Mouse (Mus musculus) urinary bladder, adult 18-20 months (tissue): ENCODE results near the gene Carmil1.
A peak's percentile ranks its signal among the peaks of the same experiment; 100 is the strongest.

Experiments used
- DNase-seq, 2 experiments: peaks; one replicate each; pipeline ENCODE4 v3.0.0; 2022; ENCODE audit warnings: low spot score in 2 of 2, mixed read lengths in 2 of 2

The Carmil1 gene

DNA sequence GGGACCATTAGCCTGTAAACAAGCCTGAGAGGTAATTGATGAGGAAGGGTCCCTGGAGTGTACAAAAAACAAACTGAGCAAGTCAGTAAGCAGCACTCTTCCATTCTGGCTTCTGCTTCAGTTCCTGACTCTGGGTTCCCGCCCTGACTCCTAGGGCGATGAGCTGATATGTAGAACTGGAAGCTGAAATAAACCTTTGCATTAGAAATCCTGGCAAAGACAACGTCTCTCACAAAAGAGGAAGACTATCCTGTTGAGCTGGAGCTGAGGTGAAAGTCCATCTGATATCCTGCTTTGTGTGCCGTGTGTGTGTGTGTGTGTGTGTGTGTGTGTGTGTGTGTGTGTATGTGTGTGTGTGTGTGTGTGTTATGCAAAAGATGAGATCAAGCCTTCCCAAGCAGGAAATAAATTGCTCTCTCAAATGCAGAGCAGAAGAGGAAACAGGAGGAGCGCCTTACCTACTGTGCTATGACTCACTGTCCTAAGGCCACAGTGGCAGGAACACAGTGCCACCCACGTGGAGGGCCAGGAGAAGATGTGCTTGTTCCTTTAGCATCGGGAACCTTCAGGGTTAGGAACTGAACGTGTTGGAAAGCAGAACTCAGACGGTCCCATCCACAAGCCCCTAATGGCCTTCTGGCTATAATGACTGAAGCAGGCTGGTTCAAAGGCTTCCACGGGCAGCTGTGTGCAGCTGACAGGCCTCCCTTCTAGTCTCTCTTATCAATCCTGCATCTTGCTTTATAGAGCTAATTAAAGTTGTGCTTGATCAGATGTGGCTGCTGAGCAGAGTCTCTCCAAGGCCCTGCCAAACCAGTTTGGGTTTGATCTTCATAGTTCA lies 19.6 kb downstream of the Carmil1 start:
- peak; percentile 42 to 47 for DNase-seq

DNA sequence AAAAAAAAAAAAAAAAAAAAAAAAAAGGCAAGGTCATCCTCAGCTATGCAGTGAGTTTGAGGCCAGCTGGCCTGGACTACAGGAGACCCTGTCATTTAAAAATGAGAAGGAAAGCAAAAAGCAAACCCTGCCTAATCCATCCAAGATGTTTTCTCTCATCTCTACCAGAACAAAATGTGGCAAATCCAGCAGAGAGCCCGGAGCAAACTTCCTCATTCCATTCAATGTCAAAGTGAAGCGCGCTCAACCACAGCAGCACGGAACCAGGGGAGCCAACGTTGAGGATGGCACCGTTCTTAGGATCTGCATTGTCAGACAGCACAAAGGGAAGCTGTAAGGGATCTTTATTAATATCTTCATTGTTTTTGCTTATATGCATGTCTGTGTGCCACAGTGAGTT lies 22.8 kb downstream of the Carmil1 start:
- DNase-seq: no peak

DNA sequence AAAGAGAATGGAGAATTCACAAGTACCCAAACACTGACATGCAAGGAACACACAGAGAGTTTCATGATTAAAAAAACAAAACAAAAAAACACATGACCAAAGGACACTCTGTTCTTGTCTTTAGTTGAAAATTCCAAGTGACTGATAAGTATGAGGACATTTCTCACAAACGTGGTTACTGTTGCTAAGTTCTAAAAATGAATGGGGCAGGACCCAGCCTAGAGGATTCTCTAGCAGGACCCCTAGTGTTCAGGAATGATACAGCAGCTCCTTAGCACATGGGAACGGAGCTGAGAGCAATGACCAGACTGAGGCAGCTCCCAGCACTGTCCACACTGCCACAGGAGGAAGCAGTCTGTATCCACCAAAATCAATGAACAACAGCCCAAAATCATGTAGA lies 26.6 kb downstream of the Carmil1 start:
- peak in 1 of 2 experiments; percentile 18 for DNase-seq

DNA sequence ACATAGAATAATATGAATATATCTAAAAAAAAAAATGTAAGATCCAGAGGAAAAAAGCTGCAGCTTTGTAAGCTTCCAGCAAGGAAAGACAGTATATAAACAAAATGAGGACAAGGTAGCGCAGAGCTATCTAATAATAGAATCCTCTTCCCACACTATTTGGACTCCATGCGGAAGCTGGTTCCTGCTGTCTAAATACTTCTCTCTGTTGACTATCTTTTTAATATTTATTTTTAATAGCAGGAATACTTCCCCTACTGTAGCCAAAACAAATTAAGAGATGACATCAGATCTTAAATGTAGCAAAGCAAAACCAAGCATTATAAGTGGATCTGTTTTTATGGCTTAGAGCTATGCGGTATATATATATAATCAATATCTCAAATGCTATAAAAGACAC lies 27.0 kb downstream of the Carmil1 start:
- no peak for DNase-seq

DNA sequence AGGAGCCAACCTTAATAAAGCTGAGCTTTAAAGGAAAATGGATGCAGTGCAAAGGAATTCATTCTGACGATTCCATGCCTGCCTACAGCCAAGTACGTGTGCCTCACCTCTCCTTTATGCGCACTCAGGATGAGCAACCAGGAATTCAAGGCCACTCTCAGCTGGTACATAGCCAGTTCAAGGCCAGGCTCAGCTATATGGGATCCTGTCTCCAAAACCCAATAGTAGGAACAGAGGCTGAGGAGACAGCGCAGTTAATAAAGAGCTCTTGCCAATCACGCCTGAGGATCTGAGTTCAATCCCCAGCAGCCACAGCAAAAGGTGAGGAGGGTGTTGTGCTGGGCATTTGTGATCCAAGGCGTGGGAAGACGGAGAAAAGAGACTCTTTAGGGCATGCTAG lies 29.4 kb downstream of the Carmil1 start:
- no peak for DNase-seq

DNA sequence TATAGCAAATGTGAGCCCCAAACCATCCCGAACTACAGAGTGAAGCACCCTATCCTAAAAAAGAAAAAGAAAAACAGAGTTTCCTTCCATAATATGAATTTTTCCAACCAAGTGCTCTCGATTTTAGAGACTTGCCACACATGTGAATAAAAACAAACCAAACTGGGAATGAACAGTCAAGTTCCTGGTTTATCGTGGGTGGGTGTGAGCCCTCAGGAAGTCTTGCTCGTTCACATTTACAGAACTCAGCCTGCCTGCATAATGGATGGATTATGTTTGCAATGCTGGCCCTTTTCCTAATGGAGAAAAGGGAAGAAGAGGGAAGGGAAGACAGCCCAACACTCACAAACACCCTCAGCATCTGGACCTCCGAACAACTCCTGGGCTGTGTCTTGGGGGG lies 32.7 kb downstream of the Carmil1 start:
- no peak for DNase-seq

DNA sequence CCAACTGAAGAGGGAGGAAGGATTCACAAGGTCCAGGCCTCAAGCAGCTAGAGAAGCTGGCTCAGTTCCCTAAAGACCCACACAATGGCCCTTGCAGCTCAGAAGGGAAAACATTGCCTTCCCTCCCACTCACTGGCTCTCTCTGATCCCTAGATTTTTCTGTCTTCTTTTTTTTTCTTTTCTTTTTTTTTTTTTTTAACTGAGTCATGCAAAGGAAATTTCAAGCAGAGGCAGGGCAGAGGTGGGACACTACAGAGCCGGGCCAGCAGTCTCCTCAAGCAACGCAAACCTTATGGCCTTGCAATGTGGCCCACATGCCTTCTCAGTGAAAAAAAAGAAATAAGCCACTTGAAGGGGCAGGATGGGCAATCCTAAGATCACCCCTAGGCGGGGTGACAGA lies 33.2 kb downstream of the Carmil1 start:
- no peak for DNase-seq

DNA sequence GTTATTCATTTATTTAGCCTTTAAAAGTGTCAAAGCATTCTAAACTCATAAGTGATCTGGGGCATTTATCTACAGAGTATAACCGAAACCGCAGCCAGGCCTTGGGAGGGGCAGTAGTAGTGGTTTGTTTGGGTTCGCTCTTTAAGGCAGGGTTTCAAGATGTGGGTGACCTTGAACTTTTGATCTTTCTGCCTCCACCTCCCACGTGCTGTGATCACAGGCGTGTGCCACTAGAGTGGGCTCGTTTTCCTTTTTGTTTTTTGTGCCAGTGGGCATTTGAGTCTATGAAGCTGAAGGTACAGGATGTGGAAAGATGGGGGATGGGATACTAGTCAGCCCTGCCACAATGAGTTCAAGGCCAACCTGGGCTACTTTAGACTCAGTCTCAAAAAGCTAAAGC lies 34.3 kb downstream of the Carmil1 start:
- no peak for DNase-seq

DNA sequence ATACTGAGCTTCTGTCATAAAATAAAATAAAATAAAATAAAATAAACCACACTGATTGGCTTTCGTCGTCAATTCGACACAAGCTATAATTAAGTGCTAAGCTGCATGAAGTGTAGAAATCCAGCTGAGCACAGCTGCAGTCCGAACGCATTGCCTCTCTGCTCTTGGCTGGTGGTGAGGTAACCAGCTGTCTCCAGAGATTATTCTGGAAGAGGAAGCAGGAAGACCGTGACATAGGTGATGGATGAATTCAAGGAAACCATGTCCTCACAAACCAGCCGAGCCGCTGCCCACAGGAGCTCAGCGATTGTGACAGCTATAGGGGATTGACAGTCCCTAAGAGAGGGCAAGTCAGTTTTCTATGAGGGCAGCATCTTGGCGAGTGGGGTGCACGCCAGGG lies 36.0 kb downstream of the Carmil1 start:
- no peak for DNase-seq

DNA sequence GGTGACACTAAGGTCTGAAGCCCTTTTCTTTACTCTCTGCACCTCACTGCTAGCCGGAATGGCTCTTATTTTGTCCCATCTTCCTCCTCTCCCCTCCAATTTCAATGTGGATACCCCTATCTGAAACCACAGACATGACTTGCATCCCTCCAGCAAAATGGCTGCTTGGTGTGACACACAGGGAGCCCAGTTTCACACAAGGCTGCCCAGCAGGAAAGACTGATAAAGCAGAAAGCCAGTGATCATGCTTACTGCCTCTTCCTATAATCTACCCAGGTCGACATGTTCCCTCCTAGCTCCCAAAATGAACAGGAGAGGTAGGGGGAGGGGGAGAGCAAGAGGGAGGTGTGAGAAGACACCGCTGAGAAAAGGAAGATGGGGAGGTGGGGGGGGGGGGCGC lies 36.6 kb downstream of the Carmil1 start:
- no peak for DNase-seq

DNA sequence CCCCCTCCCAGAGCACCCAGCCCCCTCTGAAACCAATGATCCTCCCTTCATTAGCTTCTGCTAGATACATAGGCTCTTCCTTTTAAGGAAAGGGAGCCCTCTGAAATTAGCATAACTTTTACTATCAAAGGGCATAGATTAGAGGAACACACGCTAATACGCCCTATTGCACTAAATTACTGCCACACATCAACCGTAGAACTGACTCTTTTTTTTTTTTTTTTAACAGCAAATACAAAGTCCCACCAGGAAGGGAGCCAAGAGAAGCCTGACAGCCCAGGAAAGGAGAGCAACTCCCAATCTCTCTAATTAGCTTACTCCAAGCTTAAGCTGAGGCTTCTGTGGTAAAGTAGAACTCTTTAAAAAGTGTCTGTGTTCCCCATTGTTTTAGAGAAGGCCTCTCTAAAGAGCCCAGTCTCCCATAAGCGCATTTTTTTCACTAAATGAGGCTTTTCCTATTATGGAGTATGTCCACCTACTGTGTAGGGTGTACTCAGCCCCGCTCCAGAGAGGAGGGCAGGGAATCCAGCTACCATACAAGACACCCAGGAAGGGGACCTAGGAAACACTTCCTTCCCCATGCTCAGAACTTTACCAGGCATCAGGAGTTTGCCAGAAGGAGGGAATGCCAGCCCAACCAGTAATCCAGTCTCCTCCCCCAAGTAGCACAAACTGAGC lies 38.0 kb downstream of the Carmil1 start:
- DNase-seq: no peak

DNA sequence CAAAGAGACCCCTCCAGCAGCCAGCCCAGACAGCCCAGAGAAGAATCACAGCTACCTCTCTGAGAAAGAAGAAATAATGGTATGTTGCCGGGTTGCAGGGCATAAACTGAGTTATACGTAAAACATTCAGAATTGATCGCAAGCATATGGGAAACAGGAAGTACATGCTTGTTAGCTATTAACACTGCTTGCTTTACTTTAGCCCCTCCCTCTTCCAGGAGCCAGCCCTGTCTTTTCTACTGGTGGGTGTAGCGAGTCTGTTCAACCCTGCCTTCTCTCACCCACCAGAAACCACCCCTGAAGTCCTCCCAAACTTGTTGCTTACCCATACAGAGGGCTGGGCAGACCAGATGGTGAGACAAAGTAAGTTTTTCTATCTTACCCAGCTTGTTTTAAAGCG lies 39.4 kb downstream of the Carmil1 start:
- DNase-seq: no peak

DNA sequence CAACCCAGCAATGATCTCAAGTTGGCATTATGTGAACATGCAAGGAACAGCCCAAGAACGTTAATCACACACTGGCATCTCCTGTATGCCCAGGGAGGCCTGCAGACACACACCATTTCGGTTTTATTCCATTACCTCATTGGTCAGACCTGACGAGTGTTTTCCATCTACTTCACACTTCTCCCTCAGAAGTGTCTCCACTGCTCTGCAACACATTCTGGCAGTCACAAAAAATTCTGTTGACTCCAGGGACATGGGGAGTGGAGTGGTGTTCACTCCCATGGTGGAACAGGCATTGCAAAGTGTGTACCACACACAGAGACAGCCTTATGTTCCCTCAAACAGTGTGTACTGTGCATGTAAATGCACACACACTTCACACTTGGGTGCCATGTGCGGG lies 40.2 kb downstream of the Carmil1 start:
- DNase-seq: no peak

DNA sequence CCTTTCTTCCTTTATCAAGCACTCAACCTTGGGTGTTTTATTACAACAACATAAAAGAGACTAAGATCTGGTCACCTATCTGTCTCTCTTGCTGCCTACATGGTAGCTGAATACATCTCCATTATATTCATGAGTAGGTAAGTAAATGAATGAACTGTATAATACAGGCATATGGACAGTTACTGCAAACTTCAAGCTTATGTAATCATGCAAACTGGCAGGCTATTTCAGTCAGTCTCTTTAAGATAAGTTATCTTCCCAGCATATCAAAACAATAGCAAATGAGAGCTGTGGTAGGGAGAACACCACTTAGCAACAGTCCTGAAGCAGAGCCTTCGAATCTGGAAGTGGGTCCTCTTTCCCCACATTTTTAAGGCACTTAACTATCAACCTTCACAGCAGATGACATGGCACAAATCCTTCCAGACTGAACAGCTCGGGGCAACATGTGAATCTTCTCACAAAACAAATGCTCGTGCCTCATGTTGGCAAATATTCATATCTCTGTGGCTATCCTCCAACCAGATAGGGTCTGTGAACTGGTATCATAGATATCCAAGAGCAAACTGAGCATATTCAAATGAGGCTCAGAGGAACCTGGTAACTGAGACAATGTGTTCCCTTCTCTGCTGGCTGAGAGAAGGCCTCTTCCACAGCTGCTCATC lies 42.0 kb downstream of the Carmil1 start:
- DNase-seq: no peak

DNA sequence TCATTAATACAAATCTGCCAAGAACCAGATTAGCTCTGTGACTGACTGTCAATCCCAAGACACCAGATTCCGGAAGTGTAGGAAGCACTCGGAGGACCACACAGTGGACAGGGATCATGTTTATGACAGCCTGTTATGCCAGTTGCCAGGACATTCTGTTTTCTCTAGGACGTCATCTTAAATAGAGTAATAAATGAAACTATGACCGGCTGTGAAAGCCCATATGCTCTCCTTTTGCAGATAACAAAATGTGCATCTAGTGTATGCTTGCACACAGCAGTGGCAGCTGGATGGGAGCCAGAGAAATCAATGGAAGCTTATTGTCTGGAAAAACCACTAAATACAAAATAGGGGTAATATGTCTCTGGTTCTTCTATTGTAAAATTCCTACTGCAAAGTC lies 43.9 kb downstream of the Carmil1 start:
- DNase-seq: no peak

DNA sequence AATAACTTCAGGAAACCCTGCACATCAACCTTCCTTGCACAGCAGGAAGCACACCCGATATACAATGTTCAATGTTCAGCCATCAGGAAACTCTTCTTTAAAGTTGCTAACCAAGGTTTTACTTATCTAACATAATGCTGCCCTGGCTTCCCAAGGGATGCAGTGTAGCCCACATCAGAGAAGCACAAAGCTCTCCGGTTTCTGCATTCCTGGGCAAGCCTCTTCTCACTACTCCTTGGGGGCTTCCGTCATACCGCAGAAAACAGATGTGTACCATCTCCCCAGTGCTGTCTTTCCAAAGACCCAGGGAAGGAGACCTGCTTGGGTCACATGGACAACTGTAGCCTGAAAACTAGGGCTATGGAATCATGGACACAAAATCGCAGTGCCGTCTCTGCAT lies 47.8 kb downstream of the Carmil1 start:
- DNase-seq: no peak

DNA sequence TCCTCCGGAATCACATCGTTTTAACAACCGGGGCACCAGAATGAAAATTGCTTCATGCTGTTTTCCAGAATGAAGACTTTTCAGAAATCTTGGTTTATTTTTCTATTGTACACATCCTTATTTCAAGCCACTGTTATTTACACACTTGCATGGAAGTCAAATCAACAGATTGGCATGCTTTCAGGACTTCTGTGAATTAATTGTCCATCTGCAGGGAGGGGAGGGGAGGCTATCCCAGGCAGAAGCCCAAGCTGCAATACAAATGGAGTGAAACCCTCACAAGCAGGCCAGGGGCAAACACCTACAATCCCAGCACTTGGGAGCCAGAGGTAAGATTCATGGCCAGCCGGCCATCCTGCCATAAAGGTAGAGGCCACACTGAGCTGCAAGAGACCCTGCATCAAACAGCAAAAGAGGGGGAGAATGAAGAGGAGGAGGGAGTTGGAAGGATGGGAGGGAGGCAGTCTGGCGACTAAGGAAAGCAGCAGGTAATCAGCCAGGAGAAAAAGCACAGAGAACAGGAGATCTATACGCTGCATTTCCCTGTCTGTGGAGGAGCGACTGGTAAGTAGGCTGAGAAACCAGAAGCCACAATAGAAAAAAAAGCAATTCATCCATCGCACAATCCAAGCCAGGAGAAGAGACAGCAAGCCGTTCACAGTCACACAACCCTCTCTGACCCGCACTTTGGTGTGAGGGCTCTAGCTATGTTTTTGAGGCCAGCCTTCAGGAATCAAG lies 48.7 kb downstream of the Carmil1 start:
- no peak for DNase-seq

DNA sequence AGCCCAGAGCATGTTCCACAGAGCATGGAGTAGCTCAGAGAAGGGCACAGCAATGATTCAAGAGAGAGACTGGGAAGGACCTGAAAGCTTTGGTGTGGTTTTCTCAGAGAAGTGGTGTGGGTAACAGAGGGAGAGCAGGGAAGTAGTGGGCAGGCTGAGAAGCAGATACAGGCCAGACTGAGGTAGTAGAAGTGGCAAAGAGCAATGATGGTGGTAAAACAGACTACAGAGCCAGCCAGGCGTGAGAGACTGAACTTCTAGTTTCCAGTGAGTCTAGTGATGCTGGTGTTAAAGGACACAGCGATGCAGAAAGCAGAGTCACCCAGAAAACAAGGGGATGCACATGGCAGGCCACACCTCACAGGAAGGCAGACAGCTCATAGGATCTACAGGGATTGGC lies 49.4 kb downstream of the Carmil1 start:
- no peak for DNase-seq

DNA sequence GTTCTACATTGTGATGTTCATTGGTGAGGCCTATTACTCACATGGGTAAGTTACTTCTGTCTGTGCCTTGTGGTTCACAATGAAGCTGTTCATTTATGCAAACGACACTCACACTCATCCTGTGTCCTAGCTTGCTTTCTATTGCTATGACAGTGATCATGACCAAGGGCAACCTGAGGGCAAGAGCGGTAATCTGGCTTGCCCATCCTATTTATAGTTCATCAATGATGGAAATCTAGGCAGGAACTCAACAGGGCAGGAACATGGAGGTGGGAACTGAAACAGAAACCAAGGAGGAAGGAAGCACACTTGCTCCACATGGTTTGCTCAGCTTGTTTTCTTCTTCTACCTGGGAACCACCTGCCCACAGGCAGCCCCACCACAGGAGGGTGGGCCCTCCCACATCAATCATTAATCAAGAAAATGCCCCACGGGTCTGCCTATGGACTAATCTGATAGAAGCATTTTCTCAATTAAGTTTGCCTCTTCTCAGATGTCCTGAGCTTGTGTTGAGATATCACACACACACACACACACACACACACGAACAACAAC lies 50.0 kb downstream of the Carmil1 start:
- no peak for DNase-seq

DNA sequence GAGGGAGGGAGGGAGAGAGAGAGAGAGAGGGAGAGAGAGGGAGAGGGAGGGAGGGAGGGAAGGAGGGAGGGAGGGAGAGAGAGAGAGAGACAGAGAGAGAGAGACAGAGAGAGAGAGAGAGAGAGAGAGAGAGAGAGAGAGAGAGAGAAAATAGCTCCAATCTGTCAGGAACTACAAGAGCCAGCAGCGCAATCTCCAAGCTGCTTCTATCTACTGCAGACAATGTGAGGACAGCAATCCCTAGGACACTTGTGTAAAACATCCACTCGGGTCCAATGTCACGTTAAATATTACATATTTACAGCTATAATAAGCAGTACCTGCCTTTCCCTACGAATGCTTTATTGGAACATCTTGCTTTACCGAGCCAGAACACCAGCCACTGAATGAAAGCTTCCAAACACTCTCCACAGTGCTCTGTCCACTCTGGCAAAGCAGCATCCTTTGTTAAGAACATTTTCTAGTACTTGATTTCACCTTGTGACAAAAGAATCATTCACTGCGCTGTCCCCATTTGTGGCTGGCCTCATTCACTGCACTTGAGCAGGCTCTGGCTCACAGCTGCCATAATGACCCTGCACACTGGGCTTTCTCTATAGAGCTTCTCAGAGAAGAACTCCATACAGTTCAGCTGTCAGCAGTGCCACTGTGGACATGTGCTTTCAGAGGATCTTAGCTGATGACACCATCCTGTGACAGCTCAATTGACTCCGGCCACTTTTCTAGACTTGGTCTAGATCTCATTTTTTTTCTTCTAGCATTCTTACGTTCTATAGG lies 57.0 kb downstream of the Carmil1 start:
- DNase-seq: no peak

DNA sequence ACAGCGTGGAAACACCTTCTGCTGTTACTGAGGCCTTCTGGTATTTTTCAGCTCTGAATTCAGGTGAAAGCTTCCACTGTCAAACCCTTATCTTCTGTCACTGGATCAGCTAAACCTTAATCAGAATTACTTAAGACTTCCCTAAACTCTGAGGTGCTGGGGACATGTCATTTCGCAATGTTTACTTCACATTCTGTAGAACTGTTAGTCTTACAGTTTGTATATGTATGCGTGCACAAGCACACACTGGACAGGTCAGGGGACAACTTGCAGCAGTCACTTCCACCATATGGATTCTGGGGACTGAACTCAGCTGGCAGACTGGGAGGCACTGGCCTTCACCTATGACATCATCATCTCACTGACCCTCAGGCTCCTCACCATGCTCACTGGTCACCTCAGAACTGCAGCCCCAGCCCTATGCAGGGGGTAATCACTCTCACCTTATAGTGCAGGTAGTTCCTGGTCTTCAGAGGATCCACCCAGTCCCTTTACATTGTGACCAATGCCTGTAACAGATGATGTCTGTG lies 60.1 kb downstream of the Carmil1 start:
- DNase-seq: no peak
